Mouse (Mus musculus) brain, embryonic 14.5 days (tissue): Measurements from ENCODE around the gene Mrps2.

Experiments used
- CTCF ChIP-seq: fragments of 200-500 bp; IDR thresholded peaks from 2 replicates; pipeline ENCODE4 v1.5.1; 2012; ENCODE audit warnings: inconsistent platforms, mild to moderate bottlenecking, moderate library complexity, borderline replicate concordance; ENCODE audit not compliant: insufficient read depth, insufficient read length; ENCODE audit errors: extremely low read depth
- POLR2A ChIP-seq: fragments of 200-500 bp; IDR thresholded peaks from 2 replicates; pipeline ENCODE4 v1.6.1; 2012; ENCODE audit warnings: mild to moderate bottlenecking, inconsistent platforms, borderline replicate concordance; ENCODE audit not compliant: poor library complexity, insufficient read depth, insufficient read length, severe bottlenecking; ENCODE audit errors: extremely low read depth

DNA sequence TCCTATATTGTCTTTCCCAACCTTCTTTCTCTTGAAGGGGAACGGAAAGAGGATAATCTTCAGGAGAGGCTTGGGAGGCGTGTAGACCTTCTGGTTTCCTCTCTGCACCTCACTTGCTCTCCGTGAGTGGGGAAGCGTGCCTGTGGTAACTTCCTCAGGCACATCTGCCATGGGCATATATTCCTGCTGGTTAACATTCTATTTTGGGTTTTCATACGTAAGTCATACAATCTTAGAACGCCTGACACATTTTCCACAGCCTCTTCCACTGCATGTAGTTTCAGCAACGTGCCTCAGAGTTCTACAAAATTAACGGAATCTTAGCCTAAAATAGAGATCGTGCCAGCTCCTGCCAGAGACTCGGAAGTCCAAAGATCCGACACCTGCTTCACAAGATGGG is 32.5 kb upstream of the Mrps2 start:
- TF ChIP-seq CTCF = no peak
- TF ChIP-seq POLR2A = no peak
